Mouse (Mus musculus) CH12F3 (cell line): ENCODE measurements at regions not wholly inside any gene's neighbourhood (a gene's known extent, or its start where the extent isn't known, plus 50 kb on each side); places are given as distances from the start of the nearest gene placed in this dataset.

Source experiments
- in situ Hi-C: fragments of 300-500 bp; cut with MboI; formaldehyde crosslinking; loops from 2 replicates; pipeline ENCODE4 v1.14.3; 2020; ENCODE audit warnings: low sequenced_read_pairs

GRCm38 (mm10) chr10:118803922-118804557 is 66.0 kb downstream of the Dyrk2 start:
- in situ Hi-C loops: no loop called here

GRCm38 (mm10) chr10:118804574-118804973 is 65.4 kb downstream of the Dyrk2 start:
- in situ Hi-C loops: no loop called here
